Mouse (Mus musculus): ENCODE results near the gene Tmbim1. TPM values are rescaled to one million over a fixed set of nuclear protein-coding genes. Genes with fewer than 3 reads are reported as not detected.
"Not testable (repeated sequence)": the region's sequence is repeated elsewhere in the genome, so short reads cannot be mapped to it uniquely, and the experiment has no call there.

The Tmbim1 gene
- polyA plus RNA-seq, 1 experiment from 2014 or later, result 42.0 TPM

- Histone ChIP-seq H3K9me3 (no peaks in the 10 kb centered on the region), H3K9ac (peak overlapping the region; percentile 62), H3K4me3 (no peak overlapping the region), H3K27me3 (replicated peaks) (no peaks in the 10 kb centered on the region), H3K4me1 (peaks cover 99% of the 10 kb centered on the region), H3K27ac (replicated peaks) (peak overlapping the region; percentile 99), H3K36me3 (peaks cover 52% of the 10 kb centered on the region), H3K4me2 (peak overlapping the region; percentile 0; the same call in 1 of the 2 replicates)
- 63% methylated on average over 3 of the region's 3 CpGs for WGBS
- no peak for ATAC-seq (ENCODE audit: extremely low read depth, insufficient number of reproducible peaks, low FRiP score, low TSS enrichment)
Observed at GRCm38 (mm10) chr1:74294090-74294643, 11.3 kb downstream of the Tmbim1 start.

GRCm38 (mm10) chr1:74293306-74293960, 12.0 kb downstream of the Tmbim1 start:
- Histone ChIP-seq H3K4me2 (0 out of 2 replicates have a peak overlapping the region, but pooled peaks have one; percentile 0), H3K9ac (peak overlapping the region; percentile 62), H3K27me3 (replicated peaks) (no peaks in the 10 kb centered on the region), H3K4me1 (peaks cover 99% of the 10 kb centered on the region), H3K9me3 (no peaks in the 10 kb centered on the region), H3K4me3 (no peak overlapping the region), H3K36me3 (peaks cover 56% of the 10 kb centered on the region), H3K27ac (replicated peaks) (peak overlapping the region; percentile 99)
- ATAC-seq (ENCODE audit: extremely low read depth, insufficient number of reproducible peaks, low FRiP score, low TSS enrichment), result no peak
- WGBS, result 74% methylated on average over 8 of the region's 8 CpGs

GRCm38 (mm10) chr1:74292331-74293020, 12.9 kb downstream of the Tmbim1 start:
- Histone ChIP-seq H3K9ac (peak overlapping the region; percentile 37; the same call in 1 of the 2 replicates), H3K4me1 (peaks cover 98% of the 10 kb centered on the region), H3K36me3 (peaks cover 65% of the 10 kb centered on the region), H3K4me3 (no peak overlapping the region), H3K9me3 (no peaks in the 10 kb centered on the region), H3K4me2 (no peak overlapping the region), H3K27me3 (replicated peaks) (no peaks in the 10 kb centered on the region), H3K27ac (replicated peaks) (0 out of 2 replicates have a peak overlapping the region, but pooled peaks have one; percentile 10)
- WGBS, result 83% methylated on average over 11 of the region's 11 CpGs
- ATAC-seq (ENCODE audit: extremely low read depth, insufficient number of reproducible peaks, low FRiP score, low TSS enrichment), result no peak

- Histone ChIP-seq H3K4me2 (peak overlapping the region; percentile 33), H3K27me3 (replicated peaks) (no peaks in the 10 kb centered on the region), H3K27ac (replicated peaks) (peak overlapping the region; percentile 92), H3K4me3 (no peak overlapping the region), H3K36me3 (peaks cover 74% of the 10 kb centered on the region), H3K9ac (peak overlapping the region; percentile 66), H3K4me1 (peaks cover 92% of the 10 kb centered on the region), H3K9me3 (no peaks in the 10 kb centered on the region)
- ATAC-seq (ENCODE audit: extremely low read depth, insufficient number of reproducible peaks, low FRiP score, low TSS enrichment), result peak; percentile 67; the same call in 1 of the 2 replicates
- WGBS, result 39% methylated on average over 5 of the region's 5 CpGs
Observed at GRCm38 (mm10) chr1:74290141-74290540, 15.3 kb downstream of the Tmbim1 start.

GRCm38 (mm10) chr1:74289740-74290139, 15.7 kb downstream of the Tmbim1 start:
- peak overlapping the region; percentile 60 for H3K9ac ChIP-seq
- peaks cover 72% of the 10 kb centered on the region for H3K36me3 ChIP-seq
- peak overlapping the region; percentile 10; the same call in 1 of the 2 replicates for H3K4me2 ChIP-seq
- H3K27ac ChIP-seq (replicated peaks), result peak overlapping the region; percentile 92
- peaks cover 88% of the 10 kb centered on the region for H3K4me1 ChIP-seq
- H3K4me3 ChIP-seq, result no peak overlapping the region
- no peaks in the 10 kb centered on the region for H3K9me3 ChIP-seq
- 58% methylated on average over 2 of the region's 2 CpGs for whole genome bisulfite sequencing
- H3K27me3 ChIP-seq (replicated peaks), result no peaks in the 10 kb centered on the region
- ATAC-seq (ENCODE audit: extremely low read depth, insufficient number of reproducible peaks, low FRiP score, low TSS enrichment), result no peak

- Histone ChIP-seq H3K27ac (replicated peaks) (peak overlapping the region; percentile 92), H3K9ac (peak overlapping the region; percentile 60), H3K9me3 (no peaks in the 10 kb centered on the region), H3K27me3 (replicated peaks) (no peaks in the 10 kb centered on the region), H3K4me1 (peaks cover 84% of the 10 kb centered on the region), H3K4me3 (no peak overlapping the region), H3K4me2 (0 out of 2 replicates have a peak overlapping the region, but pooled peaks have one; percentile 10), H3K36me3 (peaks cover 69% of the 10 kb centered on the region)
- ATAC-seq (ENCODE audit: extremely low read depth, insufficient number of reproducible peaks, low FRiP score, low TSS enrichment), result no peak
- WGBS, result 68% methylated on average over 9 of the region's 9 CpGs
Observed at GRCm38 (mm10) chr1:74289248-74289647, 16.2 kb downstream of the Tmbim1 start.

- peak overlapping the region; percentile 92; the same call in 1 of the 2 replicates for H3K27ac ChIP-seq (replicated peaks)
- no peaks in the 10 kb centered on the region for H3K9me3 ChIP-seq
- 64% methylated on average over 4 of the region's 4 CpGs for WGBS
- no peak overlapping the region for H3K4me2 ChIP-seq
- no peaks in the 10 kb centered on the region for H3K27me3 ChIP-seq (replicated peaks)
- ATAC-seq (ENCODE audit: extremely low read depth, insufficient number of reproducible peaks, low FRiP score, low TSS enrichment), result no peak
- H3K9ac ChIP-seq, result peak overlapping the region; percentile 60
- peaks cover 82% of the 10 kb centered on the region for H3K4me1 ChIP-seq
- peaks cover 60% of the 10 kb centered on the region for H3K36me3 ChIP-seq
- H3K4me3 ChIP-seq, result no peak overlapping the region
Observed at GRCm38 (mm10) chr1:74288327-74288726, 17.1 kb downstream of the Tmbim1 start.

- H3K9ac ChIP-seq; H3K4me2 ChIP-seq; H3K27me3 ChIP-seq (replicated peaks); H3K27ac ChIP-seq (replicated peaks); ATAC-seq (ENCODE audit: extremely low read depth, insufficient number of reproducible peaks, low FRiP score, low TSS enrichment); H3K4me3 ChIP-seq; H3K9me3 ChIP-seq: not testable (repeated sequence)
- H3K4me1 ChIP-seq, result peaks cover 77% of the 10 kb centered on the region
- 51% methylated on average over 16 of the region's 17 CpGs for WGBS
- H3K36me3 ChIP-seq, result peaks cover 60% of the 10 kb centered on the region
Observed at GRCm38 (mm10) chr1:74286869-74287607, 18.4 kb downstream of the Tmbim1 start.

- Histone ChIP-seq H3K9me3 (no peaks in the 10 kb centered on the region), H3K9ac (peak overlapping the region; percentile 92), H3K36me3 (peaks cover 60% of the 10 kb centered on the region), H3K4me2 (peak overlapping the region; percentile 83), H3K27ac (replicated peaks) (peak overlapping the region; percentile 76), H3K4me1 (peaks cover 61% of the 10 kb centered on the region), H3K27me3 (replicated peaks) (no peaks in the 10 kb centered on the region), H3K4me3 (peak overlapping the region; percentile 84)
- ATAC-seq (ENCODE audit: extremely low read depth, insufficient number of reproducible peaks, low FRiP score, low TSS enrichment), result no peak
- 3% methylated on average over 23 of the region's 23 CpGs for WGBS
Observed at GRCm38 (mm10) chr1:74285212-74286010, 20.0 kb downstream of the Tmbim1 start.

- under 1% methylated on average over 56 of the region's 56 CpGs for whole genome bisulfite sequencing
- Histone ChIP-seq H3K4me1 (peaks cover 53% of the 10 kb centered on the region), H3K9ac (peak within 1 kb of the TSS; percentile 92), H3K4me3 (peak within 1 kb of the TSS; percentile 84), H3K27me3 (replicated peaks) (no peaks in the 10 kb centered on the region), H3K4me2 (peak within 1 kb of the TSS; percentile 83), H3K27ac (replicated peaks) (peak within 1 kb of the TSS; percentile 85), H3K36me3 (peaks cover 67% of the 10 kb centered on the region), H3K9me3 (no peaks in the 10 kb centered on the region)
- peak; percentile 96 for ATAC-seq (ENCODE audit: extremely low read depth, insufficient number of reproducible peaks, low FRiP score, low TSS enrichment)
Observed at GRCm38 (mm10) chr1:74284543-74285160, 20.8 kb downstream of the Tmbim1 start, which contains the start of the genes Aamp and Pnkd. Gene Aamp (minus strand): TSS chr1:74284738. Gene Pnkd (plus strand): TSS chr1:74284930.
